Mouse (Mus musculus) forebrain, embryonic 16.5 days (tissue): Measurements from ENCODE around the gene Gm20388. TPM values are rescaled to one million over a fixed set of nuclear protein-coding genes. Genes with fewer than 3 reads are reported as not detected.

Experiments
- ATAC-seq: fragments of 200-750 bp; cut with Nextera tagmentation; 2 replicates; pipeline ENCODE4 v1.8.0; 2017; ENCODE audit warnings: mild to moderate bottlenecking, moderate library complexity
- H3K27ac ChIP-seq: fragments of 300-500 bp; sonication (generic); 2 replicates; pipeline ENCODE4 v1.5.1; 2014; ENCODE audit warnings: low read length, control low read depth
- H3K27me3 ChIP-seq: fragments of 300-500 bp; sonication (generic); replicated peaks from 2 replicates; pipeline ENCODE4 v1.6.1; 2014; ENCODE audit warnings: low read length; ENCODE audit not compliant: control insufficient read depth, insufficient read depth
- H3K36me3 ChIP-seq: fragments of 300-500 bp; sonication (generic); 2 replicates; pipeline ENCODE4 v1.6.1; 2014; ENCODE audit not compliant: control insufficient read depth, insufficient read depth
- H3K4me1 ChIP-seq: fragments of 300-500 bp; sonication (generic); replicated peaks from 2 replicates; pipeline ENCODE4 v1.6.1; 2014; ENCODE audit warnings: low read length; ENCODE audit not compliant: control insufficient read depth, insufficient read depth
- H3K4me2 ChIP-seq: fragments of 300-500 bp; sonication (generic); 2 replicates; pipeline ENCODE4 v1.6.1; 2014; ENCODE audit warnings: mild to moderate bottlenecking, low read length, control low read depth
- H3K4me3 ChIP-seq: fragments of 300-500 bp; sonication (generic); replicated peaks from 2 replicates; pipeline ENCODE4 v1.5.1; 2014; ENCODE audit warnings: mild to moderate bottlenecking, low read length, control low read depth
- H3K9ac ChIP-seq: fragments of 300-500 bp; sonication (generic); replicated peaks from 2 replicates; pipeline ENCODE4 v1.6.1; 2014; ENCODE audit warnings: low read depth, low read length, control low read depth
- H3K9me3 ChIP-seq: fragments of 300-500 bp; sonication (generic); 2 replicates; pipeline ENCODE4 v1.6.1; 2016; ENCODE audit warnings: low read length; ENCODE audit not compliant: control insufficient read depth
- WGBS: fragments of 180-500 bp; shearing (Covaris S2); extraction: QIAGEN DNeasy Blood & Tissue Kit; methylation state at CpG from one replicate; pipeline ENCODE4 v1.1.7; 2014; 5-methylcytosine and 5-hydroxymethylcytosine counted together
- polyA plus RNA-seq: library from polyadenylated mRNA; unstranded; fragments of >200 nt; fragmentation: Nextera tagmentation; extraction: Ambion mirVana; gene quantifications from 2 replicates; pipeline ENCODE4 v1.2.1, GENCODE M21; 2015

Gm20388 gene
- polyA plus RNA-seq, 1 experiment from 2014 or later: 4.7 TPM

GRCm38 (mm10) chr8:120507290-120507689, 596.6 kb downstream of the Gm20388 start:
- Histone ChIP-seq H3K27ac (no peak overlapping the region), H3K9me3 (no peaks in the 10 kb centered on the region), H3K27me3 (no peaks in the 10 kb centered on the region), H3K4me1 (peaks cover 94% of the 10 kb centered on the region), H3K4me3 (no peak overlapping the region), H3K36me3 (no peaks in the 10 kb centered on the region), H3K9ac (no peak overlapping the region), H3K4me2 (no peak overlapping the region)
- WGBS: 87% methylated on average over 9 of the region's 9 CpGs
- no peak for ATAC-seq

- WGBS: 2% methylated on average over 21 of the region's 21 CpGs
Observed at GRCm38 (mm10) chr8:120509136-120510034, 598.7 kb downstream of the Gm20388 start.

GRCm38 (mm10) chr8:120510035-120510416, 599.4 kb downstream of the Gm20388 start:
- Histone ChIP-seq H3K4me1 (peaks cover 95% of the 10 kb centered on the region), H3K4me2 (peak overlapping the region; percentile 27; the same call in 1 of the 2 replicates), H3K27me3 (no peaks in the 10 kb centered on the region), H3K27ac (no peak overlapping the region), H3K9ac (no peak overlapping the region), H3K4me3 (no peak overlapping the region), H3K36me3 (no peaks in the 10 kb centered on the region), H3K9me3 (no peaks in the 10 kb centered on the region)
- WGBS: 5% methylated on average over 5 of the region's 6 CpGs
- ATAC-seq: no peak

More at GRCm38 (mm10) chr8:120509136-120510034, 598.7 kb downstream of the Gm20388 start:
- Histone ChIP-seq H3K9me3 (no peaks in the 10 kb centered on the region), H3K36me3 (no peaks in the 10 kb centered on the region), H3K4me2 (peak overlapping the region; percentile 27), H3K27me3 (no peaks in the 10 kb centered on the region), H3K4me3 (no peak overlapping the region), H3K27ac (0 out of 2 replicates have a peak overlapping the region, but pooled peaks have one; percentile 3), H3K4me1 (peaks cover 95% of the 10 kb centered on the region), H3K9ac (peak overlapping the region; percentile 33)
- peak; percentile 57 for ATAC-seq

GRCm38 (mm10) chr8:120510863-120511457, 600.3 kb downstream of the Gm20388 start:
- 34% methylated on average over 5 of the region's 5 CpGs for WGBS
- Histone ChIP-seq H3K4me2 (no peak overlapping the region), H3K9ac (0 out of 2 replicates have a peak overlapping the region, but pooled peaks have one; percentile 2), H3K9me3 (no peaks in the 10 kb centered on the region), H3K27ac (peak overlapping the region; percentile 33; the same call in 1 of the 2 replicates), H3K4me3 (no peak overlapping the region), H3K36me3 (no peaks in the 10 kb centered on the region), H3K4me1 (peaks cover 94% of the 10 kb centered on the region), H3K27me3 (no peaks in the 10 kb centered on the region)
- ATAC-seq: no peak

- ATAC-seq: no peak
- Histone ChIP-seq H3K36me3 (no peaks in the 10 kb centered on the region), H3K4me1 (peaks cover 94% of the 10 kb centered on the region), H3K9ac (peak overlapping the region; percentile 2; the same call in 1 of the 2 replicates), H3K4me3 (no peak overlapping the region), H3K27ac (peak overlapping the region; percentile 34), H3K4me2 (0 out of 2 replicates have a peak overlapping the region, but pooled peaks have one; percentile 8), H3K27me3 (no peaks in the 10 kb centered on the region), H3K9me3 (no peaks in the 10 kb centered on the region)
- 27% methylated on average over 8 of the region's 8 CpGs for WGBS
Observed at GRCm38 (mm10) chr8:120511737-120512136, 601.1 kb downstream of the Gm20388 start.

GRCm38 (mm10) chr8:120512326-120512725, 601.7 kb downstream of the Gm20388 start:
- Histone ChIP-seq H3K4me3 (no peak overlapping the region), H3K9me3 (no peaks in the 10 kb centered on the region), H3K27me3 (no peaks in the 10 kb centered on the region), H3K27ac (peak overlapping the region; percentile 34), H3K9ac (no peak overlapping the region; the same call in 1 of the 2 replicates), H3K4me1 (peaks cover 98% of the 10 kb centered on the region), H3K36me3 (no peaks in the 10 kb centered on the region), H3K4me2 (no peak overlapping the region)
- no peak for ATAC-seq
- WGBS: 10% methylated on average over 11 of the region's 11 CpGs

GRCm38 (mm10) chr8:120513145-120513544, 602.5 kb downstream of the Gm20388 start:
- Histone ChIP-seq H3K27me3 (no peaks in the 10 kb centered on the region), H3K4me1 (peaks cover 98% of the 10 kb centered on the region), H3K9ac (no peak overlapping the region), H3K27ac (peak overlapping the region; percentile 91), H3K4me3 (no peak overlapping the region), H3K4me2 (no peak overlapping the region), H3K9me3 (no peaks in the 10 kb centered on the region), H3K36me3 (no peaks in the 10 kb centered on the region)
- 37% methylated on average over 6 of the region's 6 CpGs for WGBS
- ATAC-seq: no peak

- peak; percentile 79 for ATAC-seq
- Histone ChIP-seq H3K4me2 (peak overlapping the region; percentile 40), H3K27ac (peak overlapping the region; percentile 91), H3K27me3 (no peaks in the 10 kb centered on the region), H3K4me3 (0 out of 2 replicates have a peak overlapping the region, but pooled peaks have one; percentile 5), H3K9ac (peak overlapping the region; percentile 44), H3K9me3 (no peaks in the 10 kb centered on the region), H3K4me1 (peaks cover 98% of the 10 kb centered on the region), H3K36me3 (no peaks in the 10 kb centered on the region)
- 4% methylated on average over 26 of the region's 26 CpGs for WGBS
Observed at GRCm38 (mm10) chr8:120513638-120514461, 603.2 kb downstream of the Gm20388 start.
